Comparison of ENCODE assay signal across 9 mouse cellular contexts in genomic region chr11:45103498-45104336, GRCm38 (mm10).
DNase-seq lines count a peak whose midpoint lies in the region; ATAC-seq lines count a peak whose summit lies in the region.
"Had no signal": no experiment of that assay in that cellular context is flagged by ENCODE, and none has a peak within 500 bp of the region (broad histone marks: within the 10 kb centered on the region; RNA-seq: fewer than 3 reads in every experiment).

No protein-coding gene starts in this region.

- no peak overlapping the region for H3K27ac ChIP-seq in forebrain, embryonic 12.5 days
- peak overlapping the region; percentile 3; the same call in 1 of the 2 replicates for H3K27ac ChIP-seq in hindbrain, embryonic 10.5 days
- H3K27ac ChIP-seq: lung, embryonic 15.5 days had no signal

- peak; percentile 20 for DNase-seq in right cerebral cortex, adult 18-20 months
- DNase-seq in right cerebral cortex, postnatal 14 days, result no peak
- DNase-seq in hindbrain, embryonic 10.5 days (ENCODE audit: low spot score), result peak; percentile 3
- DNase-seq in left cerebral cortex, postnatal 14 days (ENCODE audit: low spot score in 2 of 2), result peak; percentile 10 to 11
- DNase-seq in retina, embryonic 14.5 days (ENCODE audit: low spot score), result peak; percentile 63
- no peak for DNase-seq in thymus, postnatal 25 days
- no peak for DNase-seq in thymus, postnatal 0 days (ENCODE audit: low spot score)

- H3K36me3 ChIP-seq in forebrain, embryonic 12.5 days (replicated peaks), result no peaks in the 10 kb centered on the region
- no peaks in the 10 kb centered on the region for H3K36me3 ChIP-seq in hindbrain, embryonic 10.5 days
- H3K36me3 ChIP-seq: lung, embryonic 15.5 days had no signal

- WGBS in forebrain, embryonic 12.5 days, result 31% methylated on average over 12 of the region's 12 CpGs
- 61% methylated on average over 12 of the region's 12 CpGs for WGBS in hindbrain, embryonic 10.5 days

- H3K4me1 ChIP-seq in forebrain, embryonic 12.5 days, result peaks cover 7% of the 10 kb centered on the region
- peaks cover 6% of the 10 kb centered on the region for H3K4me1 ChIP-seq in hindbrain, embryonic 10.5 days (replicated peaks)
- H3K4me1 ChIP-seq: lung, embryonic 15.5 days had no signal

- intact Hi-C loops in left cerebral cortex, postnatal 14 days (cut with DNase I), result no loop called here

- peak overlapping the region; percentile 4; the same call in 1 of the 2 replicates for H3K4me2 ChIP-seq in forebrain, embryonic 12.5 days
- H3K4me2 ChIP-seq: lung, embryonic 15.5 days had no signal

- H3K27me3 ChIP-seq in forebrain, embryonic 12.5 days, result no peaks in the 10 kb centered on the region
- no peaks in the 10 kb centered on the region for H3K27me3 ChIP-seq in hindbrain, embryonic 10.5 days (ENCODE audit: insufficient read depth, poor library complexity, severe bottlenecking)
- H3K27me3 ChIP-seq: lung, embryonic 15.5 days had no signal

- no peak; the same call in 1 of the 2 replicates for ATAC-seq in forebrain, embryonic 12.5 days (ENCODE audit: low FRiP score)

- no peak overlapping the region for H3K4me3 ChIP-seq in forebrain, embryonic 12.5 days (replicated peaks)
- no peak overlapping the region for H3K4me3 ChIP-seq in hindbrain, embryonic 10.5 days
- H3K4me3 ChIP-seq: lung, embryonic 15.5 days had no signal

- H3K9me3 ChIP-seq in forebrain, embryonic 12.5 days, result no peaks in the 10 kb centered on the region
- H3K9me3 ChIP-seq in hindbrain, embryonic 10.5 days, result no peaks in the 10 kb centered on the region
- H3K9me3 ChIP-seq: lung, embryonic 15.5 days had no signal

- no peak overlapping the region for H3K9ac ChIP-seq in forebrain, embryonic 12.5 days
- H3K9ac ChIP-seq: lung, embryonic 15.5 days had no signal

Comparison
In these comparisons a context has a peak if more than half of its experiments do, and no peak if none do; other contexts are left out.
1. DNase-seq: peak in right cerebral cortex, adult 18-20 months (single experiment), hindbrain, embryonic 10.5 days (single experiment), left cerebral cortex, postnatal 14 days (2 of 2) and retina, embryonic 14.5 days (single experiment); none in right cerebral cortex, postnatal 14 days (single experiment), thymus, postnatal 25 days (single experiment) and thymus, postnatal 0 days (single experiment).